Mouse (Mus musculus): ENCODE results near the gene Twf1. TPM values are rescaled to one million over a fixed set of nuclear protein-coding genes. Genes with fewer than 3 reads are reported as not detected.

Gene Twf1
- polyA plus RNA-seq, 1 experiment from 2014 or later, result 103 TPM

- no peak for ATAC-seq (ENCODE audit: low FRiP score, low TSS enrichment)
- Histone ChIP-seq H3K4me1 (ENCODE audit: insufficient read depth, low read length) (no peaks in the 10 kb centered on the region), H3K4me3 (ENCODE audit: low read length) (no peak overlapping the region), H3K9me3 (ENCODE audit: low read length) (no peaks in the 10 kb centered on the region), H3K9ac (replicated peaks; ENCODE audit: low read length) (no peak overlapping the region), H3K36me3 (ENCODE audit: insufficient read depth, low read length) (peaks cover 13% of the 10 kb centered on the region; the same call in 1 of the 2 replicates), H3K27ac (ENCODE audit: low read length) (no peak overlapping the region), H3K27me3 (ENCODE audit: insufficient read depth, low read length) (no peaks in the 10 kb centered on the region), H3K4me2 (replicated peaks; ENCODE audit: low read depth, low read length) (no peak overlapping the region)
- 73% methylated on average over 3 of the region's 3 CpGs for WGBS
Measured at GRCm38 (mm10) chr15:94530519-94530918, 59.2 kb downstream of the Twf1 start.

Other genes with a start within 250 kb of the Twf1 start
- 2.0 and 2.4 TPM in 2 replicates for gene Adamts20, start 124.5 kb downstream of the Twf1 start, polyA plus RNA-seq (2015; fragmentation: Nextera tagmentation; extraction: Ambion mirVana)
- gene Pus7l, start 46.3 kb downstream of the Twf1 start, polyA plus RNA-seq (2015; fragmentation: Nextera tagmentation; extraction: Ambion mirVana), result 9.0 and 9.5 TPM in 2 replicates
- gene Irak4, start 46.2 kb downstream of the Twf1 start, polyA plus RNA-seq (2015; fragmentation: Nextera tagmentation; extraction: Ambion mirVana), result 16.9 and 17.4 TPM in 2 replicates
- gene Tmem117, start 39.3 kb upstream of the Twf1 start, polyA plus RNA-seq (2015; fragmentation: Nextera tagmentation; extraction: Ambion mirVana), result 14.1 and 14.6 TPM in 2 replicates

Data from kidney, embryonic 16.5 days (tissue).